Mouse (Mus musculus): ENCODE measurements around the gene Lst1. TPM values are rescaled to one million over a fixed set of nuclear protein-coding genes. Genes with fewer than 3 reads are reported as not detected.

Lst1 gene
- polyA plus RNA-seq, 1 experiment from 2014 or later, result 3.7 TPM

Small RNA genes lying within 50 kb of the gene (microRNA-seq; reads per million reads assigned to microRNA genes)
- gene Mir6973a (not detected), gene Mir6974 (not detected)

Other genes starting within 250 kb of the Lst1 start
- gene Hspa1b, start 229.2 kb downstream of the Lst1 start, polyA plus RNA-seq (2014; fragmentation: Nextera tagmentation; extraction: Ambion mirVana), result 0.27 and 0.35 TPM in 2 replicates
- not detected in 2 replicates for gene Gm20481, start 218.5 kb downstream of the Lst1 start, polyA plus RNA-seq (2014; fragmentation: Nextera tagmentation; extraction: Ambion mirVana)
- 7.0 and 7.6 TPM in 2 replicates for gene Hspa1a, start 216.3 kb downstream of the Lst1 start, polyA plus RNA-seq (2014; fragmentation: Nextera tagmentation; extraction: Ambion mirVana)
- 1.6 and 2.8 TPM in 2 replicates for gene Hspa1l, start 215.7 kb downstream of the Lst1 start, polyA plus RNA-seq (2014; fragmentation: Nextera tagmentation; extraction: Ambion mirVana)
- 89.1 and 89.5 TPM in 2 replicates for gene Lsm2, start 206.6 kb downstream of the Lst1 start, polyA plus RNA-seq (2014; fragmentation: Nextera tagmentation; extraction: Ambion mirVana)
- 51.4 and 56.9 TPM in 2 replicates for gene Vars, start 187.5 kb downstream of the Lst1 start, polyA plus RNA-seq (2014; fragmentation: Nextera tagmentation; extraction: Ambion mirVana)
- gene Vwa7, start 171.9 kb downstream of the Lst1 start, polyA plus RNA-seq (2014; fragmentation: Nextera tagmentation; extraction: Ambion mirVana), result 0.11 and 0.15 TPM in 2 replicates
- 2.1 and 2.2 TPM in 2 replicates for gene Sapcd1, start 160.4 kb downstream of the Lst1 start, polyA plus RNA-seq (2014; fragmentation: Nextera tagmentation; extraction: Ambion mirVana)
- gene Msh5, start 141.7 kb downstream of the Lst1 start, polyA plus RNA-seq (2014; fragmentation: Nextera tagmentation; extraction: Ambion mirVana), result 1.9 and 2.2 TPM in 2 replicates
- 13.3 and 37.0 TPM in 2 replicates for gene Clic1, start 138.5 kb downstream of the Lst1 start, polyA plus RNA-seq (2014; fragmentation: Nextera tagmentation; extraction: Ambion mirVana)
- gene Ddah2, start 129.4 kb downstream of the Lst1 start, polyA plus RNA-seq (2014; fragmentation: Nextera tagmentation; extraction: Ambion mirVana), result 269 and 303 TPM in 2 replicates
- gene Ly6g6c, start 123.1 kb downstream of the Lst1 start, polyA plus RNA-seq (2014; fragmentation: Nextera tagmentation; extraction: Ambion mirVana), result not detected in 2 replicates
- gene Mpig6b, start 122.3 kb downstream of the Lst1 start, polyA plus RNA-seq (2014; fragmentation: Nextera tagmentation; extraction: Ambion mirVana), result 0.12 and 0.15 TPM in 2 replicates
- 0.46 and 0.66 TPM in 2 replicates for gene Ly6g6e, start 111.5 kb downstream of the Lst1 start, polyA plus RNA-seq (2014; fragmentation: Nextera tagmentation; extraction: Ambion mirVana)
- gene Ly6g6d, start 110.4 kb downstream of the Lst1 start, polyA plus RNA-seq (2014; fragmentation: Nextera tagmentation; extraction: Ambion mirVana), result 0.84 and 1.8 TPM in 2 replicates
- gene Ly6g6f, start 102.8 kb downstream of the Lst1 start, polyA plus RNA-seq (2014; fragmentation: Nextera tagmentation; extraction: Ambion mirVana), result 0.23 TPM in 1 of 2 replicates, not detected in the other
- gene Abhd16a, start 99.2 kb downstream of the Lst1 start, polyA plus RNA-seq (2014; fragmentation: Nextera tagmentation; extraction: Ambion mirVana), result 82.3 and 92.5 TPM in 2 replicates
- gene Ly6g5c, start 80.2 kb downstream of the Lst1 start, polyA plus RNA-seq (2014; fragmentation: Nextera tagmentation; extraction: Ambion mirVana), result not detected in 2 replicates
- gene Ly6g5b, start 73.0 kb downstream of the Lst1 start, polyA plus RNA-seq (2014; fragmentation: Nextera tagmentation; extraction: Ambion mirVana), result 0.52 and 0.92 TPM in 2 replicates
- 22.2 and 23.7 TPM in 2 replicates for gene Gpank1, start 67.0 kb downstream of the Lst1 start, polyA plus RNA-seq (2014; fragmentation: Nextera tagmentation; extraction: Ambion mirVana)
- 361 and 363 TPM in 2 replicates for gene Csnk2b, start 66.4 kb downstream of the Lst1 start, polyA plus RNA-seq (2014; fragmentation: Nextera tagmentation; extraction: Ambion mirVana)
- gene D17H6S53E, start 62.1 kb downstream of the Lst1 start, polyA plus RNA-seq (2014; fragmentation: Nextera tagmentation; extraction: Ambion mirVana), result 8.1 and 9.7 TPM in 2 replicates
- 0.75 and 0.89 TPM in 2 replicates for gene Apom, start 56.4 kb downstream of the Lst1 start, polyA plus RNA-seq (2014; fragmentation: Nextera tagmentation; extraction: Ambion mirVana)
- gene Bag6, start 53.3 kb downstream of the Lst1 start, polyA plus RNA-seq (2014; fragmentation: Nextera tagmentation; extraction: Ambion mirVana), result 88.3 and 102 TPM in 2 replicates
- gene Prrc2a, start 23.5 kb downstream of the Lst1 start, polyA plus RNA-seq (2014; fragmentation: Nextera tagmentation; extraction: Ambion mirVana), result 181 and 195 TPM in 2 replicates
- gene Aif1, start 12.4 kb downstream of the Lst1 start, polyA plus RNA-seq (2014; fragmentation: Nextera tagmentation; extraction: Ambion mirVana), result 6.7 and 10.7 TPM in 2 replicates
- 0.31 and 0.62 TPM in 2 replicates for gene Ltb, start 6.0 kb upstream of the Lst1 start, polyA plus RNA-seq (2014; fragmentation: Nextera tagmentation; extraction: Ambion mirVana)
- gene Tnf, start 13.6 kb upstream of the Lst1 start, polyA plus RNA-seq (2014; fragmentation: Nextera tagmentation; extraction: Ambion mirVana), result not detected in 2 replicates
- gene Lta, start 16.9 kb upstream of the Lst1 start, polyA plus RNA-seq (2014; fragmentation: Nextera tagmentation; extraction: Ambion mirVana), result 0.24 and 0.26 TPM in 2 replicates
- 0.44 TPM in 1 of 2 replicates, not detected in the other for gene Gm16181, start 32.4 kb upstream of the Lst1 start, polyA plus RNA-seq (2014; fragmentation: Nextera tagmentation; extraction: Ambion mirVana)
- 118 and 154 TPM in 2 replicates for gene Atp6v1g2, start 45.2 kb upstream of the Lst1 start, polyA plus RNA-seq (2014; fragmentation: Nextera tagmentation; extraction: Ambion mirVana)
- 3.4 and 4.3 TPM in 2 replicates for gene Nfkbil1, start 47.4 kb upstream of the Lst1 start, polyA plus RNA-seq (2014; fragmentation: Nextera tagmentation; extraction: Ambion mirVana)
- gene Ddx39b, start 53.3 kb upstream of the Lst1 start, polyA plus RNA-seq (2014; fragmentation: Nextera tagmentation; extraction: Ambion mirVana), result 373 and 383 TPM in 2 replicates
- 99.9 and 111 TPM in 2 replicates for gene H2-D1, start 74.3 kb upstream of the Lst1 start, polyA plus RNA-seq (2014; fragmentation: Nextera tagmentation; extraction: Ambion mirVana)
- 0.48 TPM in 1 of 2 replicates, not detected in the other for gene H2-Q1, start 132.0 kb upstream of the Lst1 start, polyA plus RNA-seq (2014; fragmentation: Nextera tagmentation; extraction: Ambion mirVana)
- gene H2-Q2, start 153.8 kb upstream of the Lst1 start, polyA plus RNA-seq (2014; fragmentation: Nextera tagmentation; extraction: Ambion mirVana), result 1.4 and 2.9 TPM in 2 replicates
- 0.55 and 0.90 TPM in 2 replicates for gene H2-Q4, start 191.2 kb upstream of the Lst1 start, polyA plus RNA-seq (2014; fragmentation: Nextera tagmentation; extraction: Ambion mirVana)
- gene H2-Q6, start 236.4 kb upstream of the Lst1 start, polyA plus RNA-seq (2014; fragmentation: Nextera tagmentation; extraction: Ambion mirVana), result 0.54 and 1.4 TPM in 2 replicates